In the genomic region with DNA sequence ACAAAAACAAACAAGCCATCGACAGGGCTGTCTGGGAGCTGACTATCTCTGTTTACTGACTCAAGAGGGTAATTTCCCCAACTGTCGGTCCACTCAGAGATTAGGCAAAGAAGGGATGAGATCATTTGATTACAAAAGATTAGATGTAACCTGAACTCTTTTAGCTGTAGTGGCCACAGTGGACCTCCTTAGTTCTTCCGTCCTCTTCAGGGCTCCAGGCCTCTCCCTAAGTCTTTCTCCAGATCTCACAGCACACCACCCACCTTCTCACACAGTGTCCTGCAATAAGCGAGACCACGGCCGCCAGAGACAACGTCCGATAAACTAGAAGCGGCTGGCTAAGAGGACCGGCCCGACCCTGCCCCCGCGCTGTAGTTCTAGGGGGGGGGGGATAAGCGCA, we compare ENCODE assay signal across 8 mouse cellular contexts. TPM values are rescaled to one million over a fixed set of nuclear protein-coding genes. Genes with fewer than 3 reads are reported as not detected.
DNase-seq lines count a peak whose midpoint lies in the region; ATAC-seq and TF ChIP-seq lines count a peak whose summit lies in the region.

No protein-coding gene starts in this region.

- no peak for DNase-seq in lung, postnatal 4 days
- DNase-seq in layer of hippocampus, postnatal 10 days (ENCODE audit: low spot score in 2 of 2), result no peak
- DNase-seq in left cerebral cortex, adult 11 months (ENCODE audit: low spot score), result no peak
- DNase-seq in layer of hippocampus, adult 9-11 months, result no peak

- peak overlapping the region; percentile 85 for H3K27ac ChIP-seq in lung, embryonic 15.5 days
- H3K27ac ChIP-seq in limb, embryonic 15.5 days, result peak overlapping the region; percentile 66
- H3K27ac ChIP-seq in olfactory bulb, adult 2 months (ENCODE audit: insufficient read depth, low read depth, low read length), result no peak overlapping the region

- peak overlapping the region; percentile 80; the same call in 1 of the 2 replicates for H3K9ac ChIP-seq in lung, embryonic 15.5 days
- 0 out of 2 replicates have a peak overlapping the region, but pooled peaks have one; percentile 35 for H3K9ac ChIP-seq in limb, embryonic 15.5 days

- H3K27me3 ChIP-seq in lung, embryonic 15.5 days, result 0 out of 2 replicates have a peak, but pooled peaks cover 4% of the 10 kb centered on the region
- peaks cover 7% of the 10 kb centered on the region for H3K27me3 ChIP-seq in erythroblast, embryonic 14.5 days (ENCODE audit: control insufficient read depth)
- H3K27me3 ChIP-seq in limb, embryonic 15.5 days, result peaks cover 12% of the 10 kb centered on the region; the same call in 1 of the 2 replicates

- H3K9me3 ChIP-seq in lung, embryonic 15.5 days, result no peaks in the 10 kb centered on the region
- no peaks in the 10 kb centered on the region for H3K9me3 ChIP-seq in erythroblast, embryonic 14.5 days (ENCODE audit: control insufficient read depth, low read length)
- no peaks in the 10 kb centered on the region for H3K9me3 ChIP-seq in limb, embryonic 15.5 days

- WGBS in lung, embryonic 15.5 days, result 0% methylated on average over 14 of the region's 14 CpGs
- 2% methylated on average over 14 of the region's 14 CpGs for WGBS in limb, embryonic 15.5 days
- 6% methylated on average over 14 of the region's 14 CpGs for WGBS in olfactory bulb, adult 2 months

- peak; percentile 44; the same call in 1 of the 2 replicates for ATAC-seq in lung, embryonic 15.5 days (ENCODE audit: borderline replicate concordance, extremely low read depth, low FRiP score, low TSS enrichment)
- ATAC-seq in limb, embryonic 15.5 days (ENCODE audit: insufficient number of reproducible peaks, low FRiP score, low TSS enrichment, low read depth), result peak; percentile 2; the same call in 1 of the 2 replicates

- peaks cover 35% of the 10 kb centered on the region for H3K4me1 ChIP-seq in lung, embryonic 15.5 days
- peaks cover 70% of the 10 kb centered on the region for H3K4me1 ChIP-seq in erythroblast, embryonic 14.5 days (ENCODE audit: control insufficient read depth)
- peaks cover 27% of the 10 kb centered on the region for H3K4me1 ChIP-seq in limb, embryonic 15.5 days
- peaks cover 20% of the 10 kb centered on the region for H3K4me1 ChIP-seq in olfactory bulb, adult 2 months (ENCODE audit: control insufficient read depth, insufficient read depth, low read length)

- peak overlapping the region; percentile 74 for H3K4me3 ChIP-seq in lung, embryonic 15.5 days
- H3K4me3 ChIP-seq in erythroblast, embryonic 14.5 days (replicated peaks), result peak overlapping the region; percentile 91
- H3K4me3 ChIP-seq in limb, embryonic 15.5 days, result peak overlapping the region; percentile 71
- peak overlapping the region; percentile 72 for H3K4me3 ChIP-seq in olfactory bulb, adult 2 months (ENCODE audit: insufficient read depth, low read depth, low read length)

- peaks cover 10% of the 10 kb centered on the region; the same call in 1 of the 2 replicates for H3K36me3 ChIP-seq in lung, embryonic 15.5 days
- peaks cover 23% of the 10 kb centered on the region for H3K36me3 ChIP-seq in erythroblast, embryonic 14.5 days (ENCODE audit: control insufficient read depth)
- peaks cover 13% of the 10 kb centered on the region for H3K36me3 ChIP-seq in limb, embryonic 15.5 days

- TF ChIP-seq POLR2A in olfactory bulb, adult 2 months (IDR thresholded peaks at IDR 0.05; ENCODE audit: insufficient read depth, low read depth, low read length), result no peak; the same call in 1 of the 2 replicates

- no peak for TF ChIP-seq CTCF in olfactory bulb, adult 2 months (IDR thresholded peaks at IDR 0.05; ENCODE audit: insufficient read depth, low read depth, low read length)

- H3K4me2 ChIP-seq in lung, embryonic 15.5 days, result peak overlapping the region; percentile 92
- H3K4me2 ChIP-seq in limb, embryonic 15.5 days, result peak overlapping the region; percentile 84

RNA-seq across cellular contexts. Expression of gene Cish, which starts 0.2 kb away (rescaled TPM):
- polyA plus RNA-seq in lung, embryonic 15.5 days (2015; fragmentation: Nextera tagmentation; extraction: Ambion mirVana), result 15.4 and 16.4 TPM in 2 replicates
- 1.9 and 4.1 TPM in 2 replicates for polyA plus RNA-seq in erythroblast, embryonic 14.5 days (2012)
- polyA plus RNA-seq in limb, embryonic 15.5 days (2015; fragmentation: Nextera tagmentation; extraction: Ambion mirVana), result 9.7 and 13.9 TPM in 2 replicates
- polyA plus RNA-seq in olfactory bulb, adult 2 months (2012; ENCODE audit: insufficient read depth, insufficient read length, low replicate concordance, missing spikeins), result not detected in 2 replicates
- total RNA-seq in layer of hippocampus, postnatal 10 days (2021), result 10 to 100 TPM in 1 of 2 experiments, 1 to 10 TPM in 1; 5.9 to 10.0 TPM

RNA-seq across cellular contexts. Expression of gene Mapkapk3, which starts 6.4 kb away (rescaled TPM):
- 13.3 and 17.8 TPM in 2 replicates for polyA plus RNA-seq in lung, embryonic 15.5 days (2015; fragmentation: Nextera tagmentation; extraction: Ambion mirVana)
- polyA plus RNA-seq in erythroblast, embryonic 14.5 days (2012), result 0.11 TPM in 2 replicates
- polyA plus RNA-seq in limb, embryonic 15.5 days (2015; fragmentation: Nextera tagmentation; extraction: Ambion mirVana), result 24.2 and 24.7 TPM in 2 replicates
- not detected in 2 replicates for polyA plus RNA-seq in olfactory bulb, adult 2 months (2012; ENCODE audit: insufficient read depth, insufficient read length, low replicate concordance, missing spikeins)
- 1 to 10 TPM; 1.7 to 1.8 TPM for total RNA-seq in layer of hippocampus, postnatal 10 days (2021)

RNA-seq across cellular contexts. Expression of gene Hemk1, which starts 42.1 kb away (rescaled TPM):
- 9.7 and 11.4 TPM in 2 replicates for polyA plus RNA-seq in lung, embryonic 15.5 days (2015; fragmentation: Nextera tagmentation; extraction: Ambion mirVana)
- 0.24 and 0.32 TPM in 2 replicates for polyA plus RNA-seq in erythroblast, embryonic 14.5 days (2012)
- polyA plus RNA-seq in limb, embryonic 15.5 days (2015; fragmentation: Nextera tagmentation; extraction: Ambion mirVana), result 8.8 and 10.1 TPM in 2 replicates
- polyA plus RNA-seq in olfactory bulb, adult 2 months (2012; ENCODE audit: insufficient read depth, insufficient read length, low replicate concordance, missing spikeins), result not detected in 2 replicates
- total RNA-seq in layer of hippocampus, postnatal 10 days (2021), result 10 to 100 TPM; 14.6 to 19.9 TPM

RNA-seq across cellular contexts. Expression of gene 6430571L13Rik, which starts 44.4 kb away (rescaled TPM):
- 0.47 and 0.79 TPM in 2 replicates for polyA plus RNA-seq in lung, embryonic 15.5 days (2015; fragmentation: Nextera tagmentation; extraction: Ambion mirVana)
- polyA plus RNA-seq in erythroblast, embryonic 14.5 days (2012), result not detected in 2 replicates
- polyA plus RNA-seq in limb, embryonic 15.5 days (2015; fragmentation: Nextera tagmentation; extraction: Ambion mirVana), result 0.60 and 0.74 TPM in 2 replicates
- not detected in 2 replicates for polyA plus RNA-seq in olfactory bulb, adult 2 months (2012; ENCODE audit: insufficient read depth, insufficient read length, low replicate concordance, missing spikeins)
- total RNA-seq in layer of hippocampus, postnatal 10 days (2021), result 1 to 10 TPM; 2.5 to 3.2 TPM

Comparison
In these comparisons a context has a peak if more than half of its experiments do, and no peak if none do; other contexts are left out.
1. RNA of gene Mapkapk3, which starts 6.4 kb away (polyA plus RNA-seq): 24.2 to 24.7 TPM in limb, embryonic 15.5 days and 13.3 to 17.8 TPM in lung, embryonic 15.5 days; 0.11 TPM in erythroblast, embryonic 14.5 days and not detected in olfactory bulb, adult 2 months; every median in the first group is over 10 times any median in the second.
2. Peak in every context shown above with its lines, with median percentiles within 50 percentile points of each other: H3K4me3 ChIP-seq.